Mouse (Mus musculus) retina, adult 2 months (tissue): Measurements from ENCODE around the gene Fgfr2.

Experiments
- DNase-seq: peaks from one replicate; pipeline ENCODE4 v3.0.0-alpha.2; 2012; ENCODE audit warnings: low read depth, low spot score

Gene Fgfr2

DNA sequence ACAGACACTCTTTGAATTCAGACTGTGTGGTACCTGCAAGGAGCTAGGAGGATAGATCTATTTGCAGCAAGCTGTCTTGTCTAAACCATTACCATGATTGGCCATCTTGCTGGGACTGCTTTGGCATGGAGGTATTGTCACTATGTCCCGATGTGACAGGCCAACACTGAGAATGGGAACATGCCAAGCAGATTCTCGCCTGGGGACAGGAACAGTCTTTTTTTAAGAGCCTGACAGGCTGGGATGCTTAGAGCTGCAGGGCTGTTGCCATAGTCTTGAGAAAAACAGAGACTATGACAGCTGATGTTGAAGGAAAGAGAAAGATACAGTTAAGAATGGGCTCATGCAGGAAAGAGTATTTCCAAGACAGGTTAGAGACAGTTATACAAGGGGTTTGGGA lies 711.4 kb downstream of the Fgfr2 start:
- DNase-seq: no peak

DNA sequence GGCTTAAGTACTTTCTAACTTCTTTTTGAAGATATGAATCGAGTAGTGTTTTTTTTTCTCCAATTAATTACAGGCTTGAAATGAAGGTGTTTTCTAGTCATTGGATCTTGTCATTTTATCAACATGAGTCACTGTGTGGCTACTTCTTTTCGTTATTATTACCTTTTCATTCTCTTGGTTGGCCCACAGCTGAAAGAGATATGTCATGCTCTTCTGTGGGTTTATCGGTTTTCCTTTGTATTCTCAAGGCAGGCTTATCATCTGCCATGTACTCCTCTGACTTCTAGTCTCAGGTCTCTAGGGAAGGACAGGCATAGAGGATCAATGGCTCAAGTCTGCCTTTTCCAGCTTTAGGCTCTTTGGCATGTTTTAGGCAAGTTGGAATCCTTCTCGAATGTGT lies 712.2 kb downstream of the Fgfr2 start:
- no peak for DNase-seq

DNA sequence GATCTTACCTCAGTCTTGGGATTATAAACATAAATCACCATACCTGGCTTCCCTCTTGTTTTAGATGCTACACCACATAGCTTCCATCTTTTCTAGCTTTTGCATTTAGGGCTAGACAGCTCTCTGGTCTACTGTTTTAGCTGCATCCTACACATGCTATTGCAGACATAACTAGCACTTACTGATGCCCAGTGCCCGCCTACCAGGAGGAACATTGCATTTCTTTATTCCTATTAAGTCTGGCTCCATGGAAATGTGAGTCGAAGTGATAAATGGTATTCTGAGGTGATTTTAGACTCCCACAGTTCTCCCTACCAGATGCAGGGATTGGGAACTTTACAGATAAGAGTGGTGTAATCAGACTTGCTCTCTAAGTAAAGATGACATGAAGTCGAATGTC lies 713.3 kb downstream of the Fgfr2 start:
- no peak for DNase-seq

DNA sequence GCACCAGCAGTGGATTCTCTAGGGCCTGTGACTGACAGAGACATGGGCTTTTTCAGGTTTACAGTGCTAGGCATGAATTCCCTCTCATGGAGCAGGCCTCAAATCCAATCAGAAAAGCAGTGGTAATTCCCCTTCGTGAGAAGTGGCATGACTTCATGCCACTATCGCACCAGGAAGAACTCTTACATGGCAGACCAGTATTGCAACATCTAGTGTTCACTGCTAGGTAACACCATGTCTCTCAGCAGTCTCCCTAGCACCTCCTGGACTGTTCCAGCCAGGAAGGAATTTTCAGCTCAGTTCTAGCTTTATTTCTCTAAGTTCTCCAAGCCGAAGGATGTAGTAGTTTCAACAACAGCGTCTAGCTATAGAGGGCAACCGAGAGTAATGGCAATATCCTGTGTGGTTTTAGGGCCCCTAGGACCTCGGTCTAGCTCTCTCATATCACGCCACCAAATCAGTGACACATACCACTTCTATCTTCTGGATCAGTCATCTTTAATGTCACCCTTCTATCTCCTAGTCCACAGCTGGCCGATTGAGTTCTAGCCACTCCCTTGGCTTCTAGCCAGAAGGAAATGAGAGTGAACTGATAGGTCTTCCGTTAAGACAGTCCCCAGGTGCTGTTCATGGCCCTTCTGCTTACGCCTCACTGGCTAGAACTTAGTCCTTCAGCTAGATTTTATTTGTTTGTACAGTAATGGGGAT lies 720.6 kb downstream of the Fgfr2 start:
- no peak for DNase-seq

DNA sequence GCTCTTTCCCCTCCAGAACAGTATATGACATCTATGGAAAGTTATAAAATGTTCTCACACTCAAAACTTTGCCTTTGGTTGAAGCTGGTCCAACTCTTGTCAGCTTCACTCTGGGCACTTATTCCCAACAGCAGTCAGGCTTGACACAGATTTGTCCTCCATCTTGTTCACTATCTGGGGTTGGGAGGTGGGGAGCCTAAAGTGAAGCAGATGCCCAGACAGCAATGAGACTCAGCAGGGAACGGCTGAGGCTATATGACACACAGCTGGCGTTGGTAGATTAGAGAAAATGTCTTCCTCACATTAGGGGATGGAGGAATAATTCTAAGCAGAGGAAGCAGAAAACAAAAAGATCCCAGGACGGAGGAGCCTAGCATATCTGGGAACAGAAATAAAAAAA lies 724.7 kb downstream of the Fgfr2 start:
- DNase-seq: no peak

DNA sequence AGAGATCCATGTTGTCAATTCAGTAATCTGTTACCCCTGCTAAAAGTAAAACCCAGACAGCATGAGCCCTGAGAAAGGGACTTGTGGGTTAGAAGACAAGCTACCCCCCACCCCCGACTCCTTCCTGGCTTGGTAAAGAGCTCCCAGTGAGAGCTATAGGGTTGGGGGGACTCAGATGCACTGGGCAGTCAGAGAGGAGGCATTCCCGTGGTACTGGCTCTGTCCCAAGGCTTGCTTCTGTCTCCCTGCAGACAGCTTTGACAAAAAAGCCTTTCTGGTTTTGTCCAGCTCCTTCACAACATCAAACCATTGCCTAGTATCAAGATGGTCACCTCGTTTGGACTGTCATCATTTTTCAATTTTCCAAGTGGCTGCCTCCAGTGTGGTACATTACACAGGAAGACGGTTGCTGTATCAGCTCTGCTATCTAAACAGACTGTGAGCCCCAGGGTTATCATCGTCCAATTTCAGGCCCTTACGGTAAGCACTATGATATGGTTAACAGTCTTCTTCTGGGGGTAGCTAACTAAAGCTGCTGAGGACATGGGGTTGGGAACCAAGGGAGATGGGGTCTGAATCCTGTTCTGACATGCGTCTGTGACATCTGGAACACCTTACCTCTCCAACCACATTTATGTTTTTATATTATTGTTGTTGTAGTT lies 726.4 kb downstream of the Fgfr2 start:
- DNase-seq: no peak

DNA sequence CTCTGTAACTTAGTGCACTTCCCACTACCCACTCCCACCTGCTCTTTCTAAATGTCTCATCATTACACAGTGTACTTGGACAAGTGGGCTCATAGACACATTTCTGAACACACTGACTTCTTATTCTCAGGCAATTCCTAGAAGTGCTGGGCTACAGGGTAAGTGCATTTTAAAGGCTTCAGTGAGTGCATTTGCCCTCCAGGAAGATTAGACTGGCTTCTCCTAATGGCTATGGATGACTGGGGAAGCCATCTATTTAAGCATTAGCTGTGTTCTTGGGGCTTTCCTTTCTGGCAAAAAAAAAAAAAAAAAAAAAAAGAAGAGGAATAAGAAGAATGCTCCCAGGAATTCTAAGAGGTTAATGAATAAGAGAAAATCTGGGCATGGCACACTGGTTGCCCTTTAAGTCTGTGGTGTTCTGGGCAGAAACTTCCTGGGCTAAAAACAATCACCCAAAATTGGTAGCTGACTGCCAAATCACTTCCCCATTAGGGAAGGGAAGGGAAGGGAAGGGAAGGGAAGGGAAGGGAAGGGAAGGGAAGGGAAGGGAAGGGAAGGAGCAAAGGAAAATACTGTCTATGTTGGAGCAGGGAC lies 729.5 kb downstream of the Fgfr2 start:
- no peak for DNase-seq

DNA sequence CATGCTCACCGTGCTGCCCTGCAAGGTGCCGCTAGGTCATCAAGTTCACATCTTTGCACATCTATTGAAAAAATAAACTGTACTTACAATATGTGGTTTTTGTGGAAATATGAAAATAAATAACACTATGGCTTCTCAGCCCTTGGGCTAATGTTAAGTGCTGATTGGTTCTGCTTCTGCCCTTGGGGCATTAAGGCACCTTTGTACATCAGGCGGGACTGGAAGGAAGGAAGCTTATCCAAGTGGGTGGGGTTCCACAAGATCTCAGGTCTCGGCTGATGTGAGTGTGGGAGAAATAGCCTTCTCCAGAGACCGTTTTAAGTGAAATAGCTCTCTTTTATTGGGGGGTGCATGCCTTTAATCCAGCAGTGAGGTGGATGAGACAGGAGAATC lies 730.1 kb downstream of the Fgfr2 start:
- DNase-seq: no peak

DNA sequence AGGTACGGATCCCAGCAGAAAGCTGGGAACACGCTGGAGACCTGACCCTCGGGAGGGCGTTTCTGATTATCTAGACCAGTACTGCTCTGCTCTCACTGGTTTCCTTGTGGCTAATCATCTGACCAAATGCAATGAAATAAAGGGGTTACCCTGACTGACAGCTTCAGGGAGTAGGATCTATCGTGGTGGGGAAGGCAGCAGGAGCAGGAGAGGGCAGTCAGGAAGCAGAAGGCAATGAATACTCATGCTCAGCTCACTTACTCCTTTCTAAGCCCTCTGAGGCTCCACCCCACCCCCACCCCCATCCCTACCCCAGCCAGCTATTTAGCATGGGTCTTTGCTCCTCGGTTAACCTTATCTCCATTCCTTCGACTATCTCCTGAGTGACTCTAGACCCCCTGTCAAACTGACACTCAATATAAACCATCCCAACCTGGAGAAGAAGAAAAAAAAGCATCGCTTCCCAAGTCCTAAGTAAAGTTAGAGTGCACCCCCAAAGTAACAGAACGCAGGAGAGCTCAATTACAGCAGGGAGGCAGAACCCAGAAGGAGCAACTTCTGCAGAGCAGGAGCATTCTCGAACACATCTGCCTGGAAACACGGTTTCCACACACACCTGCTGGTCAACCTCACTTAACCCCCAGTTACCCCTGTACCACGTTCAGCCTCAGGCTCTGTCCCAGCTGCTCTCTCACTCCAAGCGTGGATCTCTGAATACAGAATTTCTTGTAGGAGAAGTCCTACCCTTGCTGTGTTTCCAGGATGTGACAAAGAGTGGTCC lies 730.7 kb downstream of the Fgfr2 start:
- DNase-seq: no peak

DNA sequence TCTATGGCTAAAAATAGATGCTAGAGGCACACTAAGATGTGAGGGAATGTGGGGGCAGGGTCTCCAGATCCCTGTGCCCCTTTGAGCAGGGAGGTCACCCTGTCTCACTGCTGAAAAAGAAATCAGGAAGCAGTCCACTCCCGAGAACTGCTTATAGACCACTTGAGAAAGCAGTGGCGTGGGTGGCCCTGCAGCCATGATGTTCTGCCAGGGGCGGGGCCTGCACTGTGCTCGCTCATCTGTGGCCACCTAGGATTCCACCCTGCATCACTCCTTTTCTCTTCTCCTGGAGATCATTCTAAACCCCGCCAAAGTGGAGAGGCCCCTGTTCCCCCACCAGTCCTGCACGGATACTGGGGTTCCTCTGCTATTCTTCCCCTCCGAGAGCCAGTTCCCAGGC lies 733.7 kb downstream of the Fgfr2 start:
- DNase-seq: no peak

DNA sequence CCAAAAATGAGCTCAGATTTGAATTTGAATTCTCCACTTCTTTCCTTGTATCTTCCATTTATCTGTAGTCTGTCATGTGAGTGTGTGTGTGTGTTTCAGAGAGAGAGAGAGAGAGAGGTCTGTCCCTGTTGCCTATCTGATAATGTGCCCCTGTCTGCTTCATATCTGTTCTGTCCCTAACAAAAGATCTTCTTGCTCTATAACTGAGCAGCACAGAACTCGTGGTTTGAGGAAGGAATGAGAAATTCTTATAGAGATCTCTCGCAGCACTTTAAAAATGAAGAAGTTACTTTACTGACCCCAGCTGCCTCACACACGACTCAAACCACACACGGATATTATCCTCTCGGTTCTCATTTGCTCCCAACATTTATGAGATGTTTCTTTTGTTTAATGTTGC lies 735.6 kb downstream of the Fgfr2 start:
- DNase-seq: no peak

DNA sequence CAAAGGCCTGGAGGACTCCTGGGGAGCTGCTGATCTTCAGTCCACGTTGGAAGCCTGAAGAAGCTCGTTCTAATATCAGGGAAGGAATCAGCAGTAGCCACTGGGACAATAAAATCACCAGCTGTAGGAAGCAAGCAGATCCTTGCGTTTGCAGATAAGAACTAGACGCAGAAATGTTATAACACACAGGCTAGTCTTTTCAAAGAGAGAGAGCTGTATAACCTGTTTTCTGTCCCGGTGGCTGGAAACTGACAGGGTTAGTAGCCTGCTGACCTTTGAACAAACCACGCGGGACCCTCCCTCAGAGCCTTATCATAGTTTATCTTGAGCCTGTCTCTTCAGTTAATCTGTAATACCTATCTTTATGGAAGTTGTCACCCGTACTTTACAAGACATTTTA lies 736.8 kb downstream of the Fgfr2 start:
- DNase-seq: no peak

DNA sequence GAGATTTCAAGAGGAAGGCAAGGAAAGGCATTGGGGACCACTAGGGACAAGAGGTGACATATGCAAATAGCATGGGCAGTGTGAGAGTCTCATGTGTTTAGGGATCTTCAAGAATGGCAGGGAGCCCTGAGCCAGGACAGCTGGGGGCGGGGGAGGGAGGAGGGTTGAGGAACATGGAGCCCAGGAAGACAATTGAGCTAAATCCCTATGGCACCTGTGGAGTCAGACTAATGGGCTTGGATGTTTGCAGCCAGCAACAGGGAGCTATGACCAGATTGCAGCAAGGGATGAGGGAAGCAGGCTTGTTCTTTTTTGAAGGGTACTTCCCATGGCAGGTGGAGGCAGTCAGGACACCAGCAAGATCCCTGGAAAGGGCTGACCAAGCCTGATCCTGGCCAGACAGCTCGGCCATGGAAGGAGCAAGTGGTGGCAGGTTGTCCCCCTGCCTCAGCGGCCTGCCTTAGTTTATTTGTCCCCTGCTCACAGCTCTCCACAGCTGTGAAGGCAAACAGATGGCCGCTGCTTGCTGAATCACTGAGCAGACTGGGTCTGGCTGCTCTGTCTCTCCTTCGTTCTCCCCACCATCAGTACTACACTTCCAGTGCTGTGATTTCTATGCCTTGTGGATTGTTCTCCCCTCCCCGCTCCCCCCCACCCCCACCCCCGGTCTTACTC lies 737.6 kb downstream of the Fgfr2 start:
- DNase-seq: no peak

DNA sequence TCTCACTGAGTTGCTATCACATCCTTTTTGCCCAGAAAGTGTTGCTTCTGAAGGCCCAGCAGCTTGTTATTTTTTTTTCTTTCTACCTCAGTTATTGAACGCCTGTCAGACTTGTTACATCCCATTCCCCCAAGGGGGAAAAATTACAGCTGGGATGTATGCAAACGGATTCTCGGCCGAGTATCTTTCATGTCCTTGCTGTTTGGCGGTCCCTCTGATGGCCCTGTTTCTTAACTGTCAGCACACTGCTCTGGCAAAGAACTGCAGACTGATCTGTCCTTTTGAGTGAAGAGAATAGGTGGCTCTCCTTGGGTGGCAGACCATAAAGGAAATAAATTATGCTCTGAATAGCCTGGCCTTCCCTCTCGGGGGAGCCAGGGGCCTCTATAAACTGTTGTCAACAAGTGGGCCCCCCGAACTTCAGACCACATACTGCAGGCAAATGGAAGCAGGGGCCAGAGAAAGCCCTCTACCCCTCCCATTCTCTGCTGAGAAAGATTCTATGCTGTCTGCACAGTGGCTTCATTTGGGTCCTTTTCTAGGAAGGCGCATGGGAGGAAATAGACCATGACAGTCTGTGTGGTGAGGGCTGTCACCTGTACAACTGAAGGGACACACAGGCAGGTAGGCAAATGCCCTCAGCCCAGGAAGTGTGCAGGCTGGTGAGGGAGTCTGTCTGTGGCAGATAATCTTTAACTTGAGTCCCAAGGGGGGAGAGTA lies 738.3 kb downstream of the Fgfr2 start:
- DNase-seq: no peak

DNA sequence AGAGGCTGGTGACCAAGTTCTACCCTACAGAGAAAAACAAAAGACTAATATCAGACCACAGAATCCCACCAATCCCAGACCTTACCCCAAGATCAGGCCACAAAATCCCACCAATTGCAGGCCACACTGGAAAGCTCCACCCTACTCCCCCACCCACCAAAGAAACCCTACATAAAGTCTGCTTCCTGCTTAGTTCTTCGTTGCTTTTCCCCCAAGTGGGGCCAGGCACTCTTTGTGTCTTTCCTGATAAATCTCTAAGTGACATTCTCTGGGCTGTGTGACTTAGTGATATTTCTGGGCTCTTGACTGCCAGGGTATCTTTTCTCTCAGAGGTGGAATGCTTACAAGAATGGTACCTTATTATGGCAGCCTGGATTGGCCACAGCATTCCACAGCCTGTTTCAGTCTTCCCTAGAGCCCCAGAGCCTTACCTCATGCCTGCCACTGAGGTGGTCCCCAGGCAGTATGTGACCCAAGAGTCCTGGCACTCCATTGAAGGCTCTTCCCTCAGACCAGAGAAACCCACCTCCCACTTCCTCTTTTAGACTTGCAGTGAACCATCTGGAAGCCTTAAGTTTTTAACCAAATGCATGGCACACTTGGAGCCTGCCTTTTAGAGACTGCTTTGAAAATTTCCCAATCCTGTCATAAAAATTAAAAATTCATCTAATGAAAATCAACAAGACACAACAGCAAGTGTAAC lies 742.4 kb downstream of the Fgfr2 start:
- DNase-seq: no peak

DNA sequence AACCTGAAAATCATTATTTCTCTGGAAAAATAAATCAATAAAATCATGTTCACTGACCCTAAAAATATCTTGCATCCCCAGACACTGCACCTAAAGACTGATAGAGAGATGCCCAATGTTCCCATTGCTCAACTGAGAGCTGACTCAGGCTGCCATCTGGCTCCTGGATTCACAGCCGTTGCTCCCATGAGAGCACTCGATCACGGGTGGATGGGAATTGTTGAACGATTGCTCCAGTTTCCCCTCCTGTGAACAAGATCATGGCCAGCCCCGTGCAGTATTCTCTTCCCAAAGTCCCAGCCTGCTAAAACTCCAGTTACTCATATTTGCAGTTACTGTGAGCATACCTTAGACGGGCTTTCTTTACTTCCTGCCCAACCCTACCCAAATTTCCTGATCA lies 745.2 kb downstream of the Fgfr2 start:
- DNase-seq: peak; percentile 11

DNA sequence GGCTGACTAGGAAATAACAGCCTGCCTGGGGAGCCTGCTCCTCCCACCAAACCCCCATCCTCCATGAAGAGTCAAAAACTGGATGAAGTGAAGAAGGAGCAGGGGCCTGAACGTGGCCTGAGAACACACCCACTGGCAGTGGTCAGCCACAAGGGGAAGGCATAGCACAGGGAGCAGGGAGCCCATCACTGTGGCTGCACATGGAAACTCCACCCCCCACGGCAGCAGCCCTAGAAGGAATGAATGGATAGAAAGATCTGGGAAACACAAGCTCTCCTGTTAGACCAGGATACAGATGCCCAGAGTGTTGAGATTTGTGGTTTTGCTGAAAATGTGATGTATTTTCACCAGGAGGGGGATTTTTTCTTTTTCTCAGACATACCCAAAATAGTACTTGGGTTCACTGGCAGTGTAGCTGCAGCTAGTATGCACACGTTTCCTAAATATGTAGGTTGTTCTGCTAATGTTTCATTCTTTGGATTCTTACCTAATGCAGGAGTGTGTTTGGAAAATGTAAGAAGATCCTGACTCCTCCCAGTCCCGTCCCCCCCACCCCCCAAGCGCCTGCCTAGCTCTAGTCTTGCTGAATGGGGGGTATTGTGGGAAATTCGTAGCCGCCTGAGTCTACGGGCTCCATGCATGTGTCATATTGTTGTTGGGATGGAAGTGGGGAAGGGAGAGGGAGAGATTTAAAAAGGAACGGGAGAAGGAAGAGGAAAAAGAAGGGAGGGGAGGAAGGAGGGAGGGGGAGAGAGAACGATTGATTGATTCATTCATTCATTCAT lies 749.4 kb downstream of the Fgfr2 start:
- no peak for DNase-seq

DNA sequence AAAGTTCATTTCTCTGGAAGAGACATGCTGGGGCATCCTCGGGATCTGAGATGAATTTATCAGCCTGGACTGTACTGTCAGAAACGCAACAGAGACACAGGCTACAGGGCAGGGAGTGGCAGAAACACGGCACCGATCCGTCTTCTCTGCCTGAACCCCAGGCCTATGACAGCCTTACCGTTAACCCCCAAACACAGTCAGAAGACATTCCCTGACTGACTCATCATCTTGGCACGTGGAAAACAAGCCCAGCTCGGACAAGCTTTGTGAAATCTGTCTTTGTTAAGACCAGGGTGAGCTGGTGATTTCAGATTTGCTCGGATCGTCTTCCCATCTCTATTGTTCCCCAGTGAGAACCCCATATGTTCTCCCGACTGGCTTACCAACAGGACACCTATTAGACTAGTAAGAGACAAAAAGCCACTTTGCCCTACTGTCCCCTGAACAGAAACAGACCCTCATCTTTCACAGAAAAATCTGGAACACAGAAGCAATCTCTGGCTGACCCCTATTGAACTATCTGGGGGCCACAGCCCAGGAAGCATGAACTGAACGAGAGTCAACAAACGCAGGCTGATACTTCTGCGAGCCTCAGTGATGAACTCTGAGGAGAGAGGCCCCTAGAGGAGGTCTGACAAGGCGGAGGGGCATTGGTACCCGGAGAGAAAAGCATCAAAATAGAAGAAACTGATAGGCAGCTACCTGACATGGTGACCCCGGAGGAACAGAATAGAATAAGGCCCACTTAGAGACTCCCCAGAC lies 750.2 kb downstream of the Fgfr2 start:
- no peak for DNase-seq

DNA sequence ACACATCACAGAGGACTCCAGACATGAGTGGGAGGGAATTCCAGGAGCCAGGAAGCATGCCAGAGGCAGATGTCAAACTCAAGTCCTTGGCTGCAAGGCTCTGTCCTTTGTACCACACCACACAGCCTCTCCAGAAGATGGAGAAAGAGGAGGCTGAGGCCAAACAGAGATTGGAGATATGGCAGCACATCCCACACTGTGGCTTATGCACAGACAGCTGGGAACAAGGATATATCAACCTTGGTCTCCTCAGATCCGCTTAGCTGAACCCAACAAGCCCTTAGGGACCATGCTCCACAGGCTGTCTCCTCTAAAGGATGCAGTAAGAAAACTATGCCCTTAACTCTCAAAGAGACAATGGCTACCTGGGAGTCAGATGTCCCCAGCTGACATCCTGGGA lies 751.3 kb downstream of the Fgfr2 start:
- no peak for DNase-seq
